Mouse (Mus musculus): ENCODE data around the gene Grik4.
"Not testable (repeated sequence)": the region's sequence is repeated elsewhere in the genome, so short reads cannot be mapped to it uniquely, and the experiment has no call there.

Gene Grik4

GRCm38 (mm10) chr9:42943781-42944535 lies at the start of gene Grik4:
TSS of gene Grik4 (minus strand) at chr9:42944493.
- no peak for DNase-seq (ENCODE audit: extremely low read depth, low read depth, low spot score)

DNA sequence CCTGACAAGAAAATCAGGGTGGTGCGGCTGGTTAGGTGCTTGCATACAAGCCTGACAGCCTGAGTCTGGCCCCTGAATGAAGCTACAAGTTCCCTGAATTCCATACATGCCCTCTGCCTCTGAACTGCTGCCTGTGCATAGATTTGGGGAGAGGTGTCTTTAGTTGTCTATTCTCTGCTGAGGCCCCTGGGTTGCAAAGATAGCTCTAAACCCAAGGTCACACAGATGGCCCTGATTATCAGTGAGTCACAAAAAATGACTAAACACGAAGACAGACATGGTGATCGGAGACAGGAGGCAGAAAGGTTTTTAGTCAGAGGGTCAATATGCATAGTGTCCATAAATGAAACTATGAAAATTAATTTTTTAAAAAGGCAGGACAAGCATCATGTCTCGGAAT lies 49.4 kb upstream of the Grik4 start:
- DNase-seq (ENCODE audit: extremely low read depth, low read depth, low spot score), result no peak

DNA sequence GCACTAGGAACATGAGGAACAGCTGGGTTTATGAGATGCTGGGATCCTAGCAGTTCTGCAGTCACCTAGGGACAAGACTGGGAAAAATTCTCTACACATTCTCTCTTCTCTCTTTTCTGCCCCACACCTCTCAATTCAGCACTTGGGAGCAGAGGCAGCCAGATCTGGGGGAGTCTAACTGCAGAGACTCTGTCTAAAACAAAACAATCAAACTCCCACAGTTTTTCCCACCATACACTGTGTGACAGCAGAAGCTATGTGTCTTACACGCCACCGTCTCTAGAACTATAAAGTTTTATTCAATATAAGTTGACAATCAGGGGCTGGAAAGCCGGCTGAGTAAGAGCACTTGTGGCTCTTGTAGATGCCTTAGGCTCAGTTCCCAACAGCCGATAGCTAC lies 43.7 kb upstream of the Grik4 start:
- no peak for DNase-seq (ENCODE audit: extremely low read depth, low read depth, low spot score)

GRCm38 (mm10) chr9:42968894-42969521 lies 24.7 kb upstream of the Grik4 start:
- peak; percentile 55 for DNase-seq (ENCODE audit: extremely low read depth, low read depth, low spot score)

DNA sequence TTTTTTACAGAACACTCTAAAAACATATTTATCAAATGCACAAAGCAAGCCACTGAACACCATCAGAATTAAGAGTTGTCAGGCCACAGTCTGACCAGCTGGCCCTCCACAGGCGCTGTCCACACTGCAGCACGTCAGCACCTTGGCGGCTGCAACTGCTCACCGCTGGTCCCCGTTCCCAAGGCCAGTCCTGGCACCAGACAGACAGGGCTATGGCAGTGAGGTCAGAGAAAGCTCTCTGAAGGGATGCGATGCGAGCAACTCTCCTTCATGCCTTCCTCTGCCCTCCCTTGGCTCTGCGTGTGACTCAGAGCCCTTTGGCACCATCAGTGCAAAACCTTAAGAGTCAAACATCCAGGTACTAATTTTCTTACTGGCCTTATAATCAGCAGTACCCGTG lies 23.4 kb upstream of the Grik4 start:
- DNase-seq (ENCODE audit: extremely low read depth, low read depth, low spot score), result no peak

DNA sequence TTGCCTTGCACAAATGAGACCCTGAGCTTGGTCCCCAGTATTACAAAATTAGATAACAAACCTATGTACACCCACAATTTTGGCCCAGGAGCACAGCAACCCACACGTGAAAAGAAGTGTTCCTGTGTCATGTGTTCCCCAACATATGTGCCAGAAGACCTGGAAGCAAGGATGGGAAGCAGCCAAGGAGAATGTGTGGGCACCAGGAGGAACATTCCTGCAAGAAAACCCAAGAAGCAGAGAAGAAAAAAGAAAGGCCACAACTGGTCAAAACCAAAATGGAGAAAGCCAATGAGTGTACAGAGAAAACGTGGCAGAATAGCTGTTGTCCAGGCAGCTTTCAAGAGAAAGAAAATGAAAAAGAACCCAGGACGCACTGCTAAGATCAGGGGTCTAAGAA lies 20.5 kb upstream of the Grik4 start:
- not testable (repeated sequence) for DNase-seq (ENCODE audit: extremely low read depth, low read depth, low spot score)

- no peak for DNase-seq (ENCODE audit: extremely low read depth, low read depth, low spot score)
Observed at GRCm38 (mm10) chr9:42964366-42964765, 20.1 kb upstream of the Grik4 start.

DNA sequence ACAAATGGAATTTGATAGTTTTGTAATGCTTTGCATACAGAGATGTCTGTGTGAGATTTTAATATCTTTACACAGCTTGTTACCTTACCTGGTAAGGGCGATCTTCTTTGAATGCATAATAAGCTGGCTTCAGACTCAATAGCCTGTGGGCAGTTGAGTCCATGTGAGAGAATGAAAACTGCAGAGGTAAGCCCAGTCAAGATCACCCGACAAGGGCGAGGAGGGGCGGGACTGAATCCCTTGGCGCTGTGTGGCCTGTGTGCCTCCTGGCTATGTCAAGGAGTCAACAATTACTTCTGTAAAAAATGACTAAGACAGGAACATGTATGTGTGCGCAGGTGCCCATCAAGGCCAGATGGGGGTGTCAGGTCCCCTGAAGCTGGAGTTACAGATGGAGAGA lies 18.2 kb upstream of the Grik4 start:
- no peak for DNase-seq (ENCODE audit: extremely low read depth, low read depth, low spot score)

DNA sequence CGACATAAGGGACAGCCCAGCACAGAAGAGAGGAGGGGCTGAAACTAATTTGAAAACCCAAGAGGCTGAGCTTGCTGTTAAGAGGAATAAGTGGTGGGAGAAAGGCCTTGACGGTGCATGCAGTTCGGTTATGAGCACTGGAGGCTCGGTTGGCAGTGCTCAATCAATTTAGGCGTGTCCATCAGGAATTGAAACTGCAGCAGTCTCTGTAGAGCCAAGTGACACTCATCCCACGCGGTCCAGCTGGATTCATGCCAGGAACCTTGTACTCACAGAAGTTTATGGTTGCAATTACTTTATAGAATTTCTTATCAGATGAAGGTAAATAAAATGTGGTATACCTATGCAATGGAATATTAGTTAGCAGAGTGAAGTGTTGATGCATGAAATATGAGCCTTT lies 14.1 kb upstream of the Grik4 start:
- DNase-seq (ENCODE audit: extremely low read depth, low read depth, low spot score), result no peak

DNA sequence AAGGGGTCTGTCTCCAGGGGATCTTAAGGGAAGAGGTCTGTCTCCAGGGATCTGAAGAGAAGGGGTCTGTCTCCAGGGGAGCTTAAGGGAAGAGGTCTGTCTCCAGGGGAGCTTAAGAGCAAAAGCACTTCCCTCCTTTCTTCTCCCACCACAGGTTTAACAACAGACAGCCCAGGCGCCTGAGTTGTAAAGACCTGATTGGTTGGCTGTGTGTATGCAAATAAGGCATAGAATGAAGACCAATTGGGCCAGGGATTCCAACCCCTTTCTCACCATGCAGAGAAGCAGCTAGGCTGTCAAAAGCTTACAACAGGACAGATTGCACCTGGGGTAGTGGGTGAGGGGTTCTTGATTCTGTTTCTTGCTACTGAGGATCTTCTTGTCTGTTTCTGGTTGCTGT lies 4.1 kb upstream of the Grik4 start:
- DNase-seq (ENCODE audit: extremely low read depth, low read depth, low spot score), result no peak

GRCm38 (mm10) chr9:42945174-42945573 lies 881 bp upstream of the Grik4 start:
- DNase-seq (ENCODE audit: extremely low read depth, low read depth, low spot score), result no peak

GRCm38 (mm10) chr9:42944536-42945006 lies 278 bp upstream of the Grik4 start:
- DNase-seq (ENCODE audit: extremely low read depth, low read depth, low spot score), result no peak

- DNase-seq (ENCODE audit: extremely low read depth, low read depth, low spot score), result no peak
Observed at GRCm38 (mm10) chr9:42943057-42943529, 1.2 kb downstream of the Grik4 start.

- DNase-seq (ENCODE audit: extremely low read depth, low read depth, low spot score), result no peak
Observed at GRCm38 (mm10) chr9:42942148-42942547, 2.1 kb downstream of the Grik4 start.

DNA sequence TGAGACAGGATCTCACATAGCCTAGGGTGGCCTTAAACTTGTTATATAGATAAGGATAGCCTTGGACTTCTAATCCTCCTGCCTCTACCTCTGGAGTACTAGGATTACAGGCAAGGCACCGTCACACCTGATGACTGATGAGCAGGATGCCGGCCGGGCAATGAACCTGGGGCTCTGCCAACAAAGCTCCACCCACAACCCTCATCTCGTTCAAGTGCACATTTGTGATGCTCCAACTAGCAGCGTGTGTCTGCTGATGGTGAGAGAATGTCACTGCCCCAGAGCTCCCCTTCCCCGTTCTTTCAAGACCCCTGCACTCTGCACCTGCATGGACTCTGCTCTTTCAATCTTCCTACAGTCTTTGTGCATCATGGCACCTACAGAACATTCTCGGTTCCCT lies 12.1 kb downstream of the Grik4 start:
- DNase-seq (ENCODE audit: extremely low read depth, low read depth, low spot score), result no peak

DNA sequence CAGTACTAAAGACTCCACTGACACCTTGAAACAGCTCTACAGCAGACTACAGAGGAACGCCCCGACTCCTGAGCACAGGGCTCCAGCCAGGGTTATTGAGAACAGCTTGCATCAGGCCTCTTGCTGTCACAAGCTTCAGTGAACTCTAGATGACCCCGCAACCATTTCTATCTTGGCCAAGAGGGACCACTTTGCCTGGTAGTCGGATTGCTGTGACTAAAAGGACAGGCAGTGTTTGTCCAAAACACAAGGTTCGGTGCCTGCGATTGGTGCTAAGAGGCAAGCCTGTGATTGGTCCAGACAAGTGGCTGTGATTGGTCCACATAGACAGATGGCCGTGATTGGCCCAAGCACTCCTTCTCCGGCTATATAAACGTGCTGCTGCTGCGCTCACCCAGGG lies 16.8 kb downstream of the Grik4 start:
- DNase-seq (ENCODE audit: extremely low read depth, low read depth, low spot score), result no peak

DNA sequence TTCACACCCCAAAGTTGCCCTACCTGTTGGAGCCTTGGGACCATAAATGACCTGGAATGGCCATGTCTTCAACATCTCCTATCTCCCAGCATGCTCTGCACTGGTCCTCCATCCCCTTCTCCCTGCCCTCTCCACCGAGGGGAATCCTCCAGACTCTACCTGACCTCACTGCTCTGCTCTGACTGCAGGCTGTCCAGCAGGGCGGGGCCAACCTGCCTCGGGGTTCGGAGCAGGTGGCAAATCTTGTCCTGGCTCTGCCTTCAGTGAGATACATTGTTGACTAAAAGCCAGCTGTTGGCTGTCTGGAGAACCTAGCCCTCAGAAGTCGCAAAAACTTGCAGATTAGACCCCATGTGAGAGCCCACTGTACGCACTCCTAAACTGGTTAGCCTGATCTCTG lies 17.7 kb downstream of the Grik4 start:
- no peak for DNase-seq (ENCODE audit: extremely low read depth, low read depth, low spot score)

DNA sequence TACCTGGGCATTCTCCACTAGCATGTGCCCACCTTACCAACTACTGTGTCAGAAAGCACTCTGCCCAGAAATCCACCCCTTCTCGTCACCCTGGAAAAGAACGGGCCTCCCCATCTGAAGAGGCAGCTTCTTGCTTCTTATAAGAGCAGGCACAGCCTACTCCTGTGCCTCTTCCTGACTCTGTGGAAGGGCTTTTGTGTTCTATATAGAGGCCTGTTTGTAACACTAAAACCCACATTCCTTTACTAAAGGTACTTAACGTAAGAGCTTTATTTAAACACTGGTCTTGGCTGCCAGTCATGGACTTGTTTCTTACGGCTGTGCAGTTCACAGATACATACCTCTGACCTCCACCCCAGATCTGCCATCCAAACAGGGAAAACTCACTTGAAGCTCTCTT lies 22.5 kb downstream of the Grik4 start:
- DNase-seq (ENCODE audit: extremely low read depth, low read depth, low spot score), result no peak

DNA sequence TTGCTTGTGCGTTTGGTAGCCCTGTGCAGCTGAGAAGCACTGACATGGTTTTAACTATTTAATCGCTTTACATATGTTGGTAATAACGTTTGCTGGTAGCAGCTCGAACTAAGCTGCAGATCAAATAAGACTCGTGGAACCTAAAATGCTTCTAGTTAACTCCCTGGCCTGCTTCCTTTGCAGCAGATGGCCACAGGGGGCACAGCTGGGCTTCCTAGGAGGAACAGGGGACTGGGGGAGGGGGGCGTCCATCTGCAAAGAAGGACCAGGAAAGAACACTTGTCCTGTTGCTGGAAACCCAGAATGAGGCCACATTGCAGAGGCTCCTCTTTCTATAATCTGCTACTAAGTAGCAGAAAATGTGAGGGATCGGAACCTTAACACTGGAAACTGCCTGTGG lies 24.1 kb downstream of the Grik4 start:
- DNase-seq (ENCODE audit: extremely low read depth, low read depth, low spot score), result no peak

GRCm38 (mm10) chr9:42917911-42918310 lies 26.4 kb downstream of the Grik4 start:
- no peak for DNase-seq (ENCODE audit: extremely low read depth, low read depth, low spot score)

GRCm38 (mm10) chr9:42913201-42913600 lies 31.1 kb downstream of the Grik4 start:
- DNase-seq (ENCODE audit: extremely low read depth, low read depth, low spot score), result no peak

DNA sequence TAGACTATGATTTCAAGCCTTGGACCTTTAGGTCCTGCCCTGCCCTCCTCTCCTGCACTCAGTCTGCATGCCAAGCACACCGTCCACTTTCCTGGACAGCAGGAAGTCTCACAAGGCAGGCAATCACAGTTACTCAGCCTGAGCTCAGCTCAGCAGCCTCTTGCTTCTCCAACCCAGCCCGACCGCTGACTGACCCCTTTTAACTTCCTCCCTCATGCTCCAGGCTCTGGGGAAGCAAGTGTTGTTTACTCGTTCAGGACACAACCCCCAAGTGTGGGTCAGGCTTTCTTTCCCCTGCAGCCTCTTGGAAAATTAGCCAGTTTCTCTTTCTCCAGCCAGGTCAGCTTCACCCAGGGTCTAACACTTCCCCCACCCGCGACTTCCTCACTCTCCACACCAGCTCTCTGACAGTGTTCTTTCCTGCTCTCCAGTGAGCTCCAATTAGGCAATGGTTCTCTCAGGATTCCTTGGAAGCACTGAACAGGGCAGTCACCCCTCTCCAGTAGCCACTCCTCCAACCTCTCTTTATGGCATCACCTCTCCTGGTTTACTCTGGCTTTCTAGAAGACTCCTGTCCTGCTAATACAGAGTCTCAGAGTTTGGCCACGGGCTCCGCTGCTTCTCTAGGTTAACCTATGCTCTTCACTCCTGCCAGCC lies 35.5 kb downstream of the Grik4 start:
- no peak for DNase-seq (ENCODE audit: extremely low read depth, low read depth, low spot score)

Data from fat pad, adult 2 months (tissue).